Mouse (Mus musculus): Measurements from ENCODE around the gene Chd5.

Gene Chd5

DNA sequence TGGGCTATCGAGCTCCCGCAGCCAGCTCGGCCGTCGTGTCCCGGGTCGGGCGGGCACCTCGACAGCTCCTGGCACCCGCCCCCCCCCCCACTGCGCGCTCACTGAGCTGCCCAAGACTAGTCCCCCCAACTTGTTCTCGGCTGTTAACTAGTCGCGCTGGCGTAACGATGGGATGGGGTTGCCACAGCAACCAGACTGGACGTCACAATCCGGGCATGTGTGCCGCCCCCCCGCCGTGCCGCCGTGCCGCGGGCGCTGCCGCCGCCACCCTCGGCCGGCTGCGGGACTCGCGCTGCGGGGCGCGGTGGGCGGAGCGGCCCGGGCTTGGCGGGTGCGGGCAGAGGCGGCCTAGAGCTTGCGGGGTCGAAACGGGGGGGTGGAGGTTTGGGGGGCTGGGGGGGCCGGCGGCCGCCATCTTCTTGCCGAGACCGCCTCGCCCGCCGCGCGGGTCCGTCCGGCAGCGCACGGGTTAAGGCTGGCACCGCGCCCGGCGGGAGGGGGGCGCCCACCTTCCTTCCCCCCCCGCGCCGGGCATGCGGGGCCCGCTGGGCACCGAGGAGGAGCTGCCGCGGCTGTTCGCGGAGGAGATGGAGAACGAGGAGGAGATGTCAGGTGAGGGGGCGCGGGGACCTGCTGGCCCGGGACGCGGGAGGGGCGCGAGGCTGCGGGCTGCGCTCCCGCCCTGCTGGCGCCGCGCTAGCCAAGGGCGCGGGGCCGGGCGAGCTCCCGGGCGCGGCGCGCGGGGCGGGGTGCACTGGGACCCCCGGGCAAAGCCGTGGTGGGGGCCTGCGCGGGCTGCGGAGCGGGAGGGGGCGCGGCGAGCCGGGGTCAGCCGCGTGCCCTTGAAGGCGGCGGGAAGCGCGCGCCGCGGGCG lies at the start of gene Chd5:
Gene Chd5, plus strand, starts transcription at position 233 of the 874 bp plus-strand sequence.
- DNase-seq: peak; percentile 67

DNA sequence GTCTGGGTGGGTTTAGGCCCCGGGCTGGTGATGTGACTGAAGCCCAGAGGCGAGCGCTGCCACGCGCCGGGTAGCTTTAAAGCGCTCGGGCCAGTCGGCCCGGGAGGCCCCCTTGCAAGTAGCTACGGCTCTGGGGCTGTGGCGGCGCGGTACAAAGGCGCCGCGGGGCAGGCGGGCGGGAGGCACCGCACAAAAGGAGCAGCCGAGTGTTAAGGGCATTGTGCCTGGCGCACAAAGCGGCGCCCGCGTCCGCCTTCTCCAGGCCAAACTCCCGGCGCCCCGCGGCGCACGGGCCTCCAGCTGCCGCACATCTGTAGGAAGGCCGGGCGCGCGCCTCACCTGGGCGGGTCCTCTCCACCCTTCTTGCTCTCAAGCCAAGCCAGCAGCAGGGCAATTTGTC lies 48.1 kb upstream of the Chd5 start:
- no peak for DNase-seq

DNA sequence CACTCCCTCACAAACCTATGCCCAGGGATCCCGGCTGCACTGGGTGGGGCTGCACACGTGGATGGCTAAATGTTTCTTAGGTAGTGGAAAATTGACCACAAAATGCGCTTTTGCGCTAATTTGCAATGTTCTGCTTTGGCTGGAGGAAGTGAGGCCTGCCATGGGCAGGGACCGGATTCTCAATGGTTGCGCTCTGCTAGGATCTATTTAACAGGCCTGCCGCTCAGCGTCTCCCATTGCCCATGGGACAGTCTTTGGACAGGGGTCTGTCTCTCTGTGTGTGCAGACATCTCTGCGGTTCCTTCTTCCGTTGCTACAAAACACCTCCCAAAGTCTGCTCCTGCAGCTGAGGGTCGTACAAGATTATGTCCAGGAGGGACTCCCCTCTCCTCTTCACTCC lies 47.5 kb upstream of the Chd5 start:
- DNase-seq: no peak

DNA sequence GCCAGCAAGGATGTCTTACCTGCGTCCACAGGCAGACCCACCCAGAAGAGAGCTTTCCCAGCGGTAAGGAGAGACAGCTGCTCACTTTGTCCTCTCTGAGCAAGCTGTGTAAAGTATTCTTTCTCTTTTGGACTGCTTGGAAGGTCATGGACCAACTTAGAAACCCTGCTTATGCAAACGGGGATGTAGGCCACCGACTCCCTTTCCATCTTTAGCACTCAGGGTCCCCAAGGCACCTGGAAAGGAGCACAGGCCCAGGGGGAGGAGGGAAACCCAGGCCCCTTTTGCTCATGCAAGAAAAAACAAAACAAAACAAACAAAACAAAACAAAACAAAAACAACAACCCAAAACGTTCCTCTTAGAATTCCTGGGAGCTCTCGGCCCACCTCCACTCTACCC lies 46.9 kb upstream of the Chd5 start, which contains the start of gene Hes3:
Gene Hes3, minus strand, starts transcription at position 101 of the 400 bp plus-strand sequence.
- no peak for DNase-seq

DNA sequence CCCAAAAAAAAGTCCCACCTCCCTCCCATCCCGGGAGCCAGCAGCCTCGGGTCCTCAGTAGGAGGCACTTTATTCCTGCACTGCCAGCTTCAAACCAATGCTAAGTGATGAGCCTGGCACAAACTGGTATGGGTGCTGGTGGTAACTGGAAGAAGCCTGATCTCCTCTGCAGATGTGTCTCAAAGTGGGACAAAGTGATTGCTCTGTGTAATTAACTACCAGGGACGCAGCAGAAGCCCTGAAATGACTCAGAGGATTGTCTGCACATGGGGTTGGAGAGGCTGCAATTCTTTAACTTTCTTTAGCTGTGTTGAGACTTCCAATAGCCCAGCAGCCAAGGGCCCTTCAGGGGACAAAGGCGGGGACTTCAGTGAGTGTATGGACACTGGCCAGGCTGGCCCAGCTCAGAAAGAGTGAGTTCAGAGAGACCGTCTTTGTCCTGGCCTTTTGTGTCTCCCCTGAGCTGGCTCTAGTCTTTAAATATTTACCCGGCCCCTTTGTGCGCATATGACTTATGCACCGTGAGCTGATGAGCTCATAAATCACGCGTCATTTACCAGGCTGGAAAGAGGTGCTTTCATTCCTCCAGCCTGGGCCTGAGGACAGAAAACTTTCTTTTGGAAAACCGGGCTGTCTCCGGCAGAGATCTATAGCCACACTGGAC lies 46.2 kb upstream of the Chd5 start:
- no peak for DNase-seq

DNA sequence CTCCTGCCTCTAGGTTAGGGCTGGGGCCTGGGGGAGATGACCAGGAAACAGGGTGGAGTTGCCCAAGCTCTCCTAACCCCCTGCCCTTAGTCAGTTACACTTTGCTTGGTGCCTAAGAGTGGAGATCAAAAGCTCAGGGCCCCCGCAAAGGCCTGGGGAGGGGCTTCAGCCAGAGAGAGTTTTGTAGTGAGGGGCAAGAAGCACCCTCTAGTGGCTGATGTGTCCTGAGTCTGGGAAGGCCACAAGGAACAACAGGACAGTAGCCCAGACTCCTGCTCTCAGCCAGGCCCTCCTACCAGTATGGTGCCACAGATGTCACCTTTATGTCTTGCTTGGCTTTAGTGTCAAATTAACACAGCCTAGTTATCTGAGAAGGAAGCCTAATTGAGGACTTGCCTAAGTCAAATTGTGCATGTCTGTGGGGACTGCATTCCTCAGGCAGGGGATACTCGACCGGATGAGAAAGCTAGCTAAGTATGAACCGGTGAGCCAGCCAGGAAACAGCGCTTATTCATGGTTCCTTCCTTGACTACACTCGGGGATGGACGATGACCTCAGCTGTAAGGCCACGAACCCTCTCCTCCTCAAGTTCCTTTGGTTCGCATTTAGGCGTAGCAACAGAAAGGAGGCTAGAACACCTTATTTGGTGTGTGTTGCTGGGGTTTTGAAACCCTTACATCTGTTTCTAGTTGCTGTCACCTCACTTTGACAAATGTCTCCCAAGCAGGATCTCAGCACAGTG lies 44.1 kb upstream of the Chd5 start:
- peak; percentile 20 for DNase-seq

DNA sequence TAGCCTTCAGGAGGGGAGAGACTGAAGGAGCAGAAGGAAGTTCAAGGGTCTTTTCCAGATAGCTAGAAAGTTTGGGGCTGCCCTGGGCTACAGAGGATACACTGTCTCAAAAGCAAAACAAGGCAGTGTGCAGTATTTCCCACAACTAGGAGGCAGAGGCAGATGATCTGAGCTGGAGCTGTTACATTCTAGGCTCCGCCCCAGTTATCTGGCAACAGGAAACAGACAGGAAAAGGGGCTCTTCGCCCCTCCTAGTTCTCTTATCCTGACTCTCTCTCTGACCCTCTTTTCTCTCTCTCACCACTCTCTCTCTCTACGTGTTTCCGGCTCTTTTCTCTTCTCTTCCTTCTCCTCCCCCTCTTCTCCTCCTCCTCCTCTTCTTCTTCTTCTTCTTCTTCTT lies 42.5 kb upstream of the Chd5 start:
- no peak for DNase-seq

DNA sequence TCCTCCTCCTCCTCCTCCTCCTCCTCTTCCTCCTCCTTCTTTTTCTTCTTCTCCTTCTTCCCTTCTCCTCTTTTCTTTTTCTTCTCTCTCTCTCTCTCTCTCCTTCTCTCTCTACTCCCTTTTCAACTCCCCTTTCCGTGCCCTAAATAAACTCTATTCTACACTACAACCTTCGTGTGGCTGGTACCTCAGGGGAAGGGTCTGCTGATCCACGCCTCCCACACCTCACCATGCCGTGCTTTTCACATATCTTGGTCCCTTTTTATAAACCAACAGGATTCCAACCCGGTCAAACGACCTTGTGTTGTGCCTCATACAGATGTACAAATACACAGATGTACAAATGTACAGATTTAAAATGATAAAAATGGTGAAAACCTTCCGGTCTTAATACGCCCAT lies 42.1 kb upstream of the Chd5 start:
- DNase-seq: no peak

DNA sequence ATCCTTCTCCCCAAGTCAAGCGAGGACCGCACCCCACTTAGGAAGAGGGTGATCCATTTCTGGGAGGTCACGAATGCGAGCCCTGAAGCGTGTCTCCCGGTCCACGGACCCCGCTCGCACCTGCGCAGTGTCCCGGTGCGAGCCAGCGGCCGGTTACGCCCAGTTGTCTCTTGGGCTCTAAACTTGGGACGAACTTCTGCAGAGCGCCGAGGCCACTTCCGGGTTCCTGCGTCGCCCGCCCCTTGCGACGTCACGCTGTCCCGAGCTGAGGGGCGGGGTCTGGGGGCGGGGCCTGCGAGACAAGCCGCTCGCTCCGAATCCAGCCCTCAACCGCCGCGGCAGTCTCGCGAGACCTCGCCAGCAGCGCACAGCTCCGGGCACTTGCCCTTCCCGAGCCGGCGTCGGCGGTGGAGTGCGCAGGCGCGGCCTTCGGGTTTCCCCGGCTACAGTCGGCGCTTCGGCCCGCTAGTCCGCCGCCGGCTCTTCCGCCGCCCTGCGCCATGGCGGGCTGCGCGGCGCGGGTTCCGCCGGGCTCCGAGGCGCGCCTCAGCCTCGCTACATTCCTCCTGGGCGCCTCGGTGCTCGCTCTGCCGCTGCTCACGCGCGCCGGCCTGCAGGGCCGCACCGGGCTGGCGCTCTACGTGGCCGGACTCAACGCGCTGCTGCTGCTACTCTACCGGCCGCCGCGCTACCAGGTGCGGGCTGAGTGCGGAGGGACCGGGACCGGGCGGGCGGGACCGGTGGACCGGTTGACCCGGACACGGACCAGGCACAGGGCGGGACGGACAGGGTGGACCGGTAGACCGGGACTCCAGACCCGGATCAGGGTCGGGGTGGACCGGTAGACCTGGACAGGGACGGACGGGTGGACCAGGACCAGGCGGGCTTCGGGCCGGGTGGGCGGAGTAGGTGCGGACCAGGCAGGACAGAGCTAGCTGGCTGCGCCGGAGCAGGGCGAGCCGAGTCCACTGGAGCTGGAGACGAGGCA lies 41.3 kb upstream of the Chd5 start, which contains the start of gene Icmt:
Gene Icmt, plus strand, starts transcription at position 354 of the 988 bp plus-strand sequence.
- peak; percentile 99 for DNase-seq

DNA sequence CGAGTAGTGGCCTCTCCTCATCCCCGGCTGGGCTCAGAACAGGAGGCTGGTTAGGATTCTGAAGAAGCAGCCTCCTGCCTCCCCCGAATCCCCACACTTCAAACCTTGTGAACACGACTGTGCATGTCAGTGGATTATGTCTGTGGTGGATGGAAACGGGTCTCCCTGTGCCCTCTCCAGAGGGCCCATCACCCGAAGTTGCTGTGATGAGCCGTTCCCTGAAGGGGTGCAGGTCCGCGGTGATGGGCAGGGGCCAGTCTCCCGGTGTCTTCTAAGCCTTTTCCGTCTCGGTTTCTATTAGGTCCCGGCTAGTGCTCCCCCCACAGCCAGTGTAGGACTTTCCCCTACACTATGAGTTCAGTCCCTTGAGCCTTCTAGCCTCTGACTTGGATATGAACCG lies 39.6 kb upstream of the Chd5 start:
- no peak for DNase-seq

DNA sequence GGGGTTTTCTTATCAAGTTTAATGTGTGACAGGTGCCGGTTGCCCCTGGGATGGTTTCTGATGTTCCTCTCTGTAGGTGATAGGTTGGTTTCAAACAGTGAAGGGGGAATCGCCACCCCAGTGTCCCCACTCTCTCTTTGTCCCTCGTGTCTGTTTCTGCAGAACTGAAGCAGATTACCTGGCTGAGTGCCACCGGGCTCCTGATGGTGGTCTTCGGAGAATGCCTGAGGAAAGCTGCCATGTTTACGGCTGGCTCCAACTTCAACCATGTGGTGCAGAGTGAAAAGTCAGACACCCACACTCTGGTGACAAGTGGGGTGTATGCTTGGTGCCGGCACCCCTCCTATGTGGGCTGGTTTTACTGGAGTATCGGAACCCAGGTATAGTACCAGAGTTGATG lies 38.1 kb upstream of the Chd5 start:
- no peak for DNase-seq

DNA sequence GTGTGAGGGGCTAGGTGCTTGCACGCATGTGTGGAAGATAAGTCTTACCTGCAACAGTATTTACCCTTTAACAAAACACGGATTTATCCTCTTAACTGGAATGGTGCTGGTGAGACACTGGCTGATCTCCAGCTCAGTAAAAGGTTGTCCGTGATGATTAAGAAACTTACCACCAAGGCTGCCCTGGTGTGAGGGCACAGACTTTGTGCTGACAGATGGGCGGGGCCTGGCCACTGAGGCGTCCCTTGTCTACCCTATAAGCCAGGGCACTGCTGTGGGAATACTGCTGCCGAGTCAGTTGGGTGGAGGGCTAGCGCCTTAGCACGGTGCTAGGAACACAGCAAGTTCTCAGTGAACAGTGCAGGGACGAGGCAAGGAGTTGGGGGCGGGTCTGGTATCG lies 36.4 kb upstream of the Chd5 start:
- DNase-seq: no peak

DNA sequence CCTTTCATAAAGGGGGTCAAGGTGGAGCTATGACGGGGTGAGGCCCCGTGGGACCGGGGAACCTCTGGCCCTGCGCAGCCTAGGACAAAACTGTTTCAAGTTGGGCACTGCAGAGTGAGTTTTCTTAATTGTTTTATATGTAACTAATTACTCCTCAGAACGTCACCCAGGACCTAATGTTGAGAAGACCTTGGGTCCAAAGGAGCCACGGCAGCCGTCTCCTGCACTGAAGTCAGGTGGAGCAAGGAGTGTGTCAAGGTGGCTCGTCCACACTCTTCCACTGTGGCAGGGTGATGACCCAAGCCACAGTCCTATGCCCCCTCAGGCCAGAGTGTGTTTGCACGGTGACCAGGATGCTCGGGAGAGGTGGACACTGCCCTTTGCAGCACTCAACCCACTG lies 35.3 kb upstream of the Chd5 start:
- DNase-seq: no peak

DNA sequence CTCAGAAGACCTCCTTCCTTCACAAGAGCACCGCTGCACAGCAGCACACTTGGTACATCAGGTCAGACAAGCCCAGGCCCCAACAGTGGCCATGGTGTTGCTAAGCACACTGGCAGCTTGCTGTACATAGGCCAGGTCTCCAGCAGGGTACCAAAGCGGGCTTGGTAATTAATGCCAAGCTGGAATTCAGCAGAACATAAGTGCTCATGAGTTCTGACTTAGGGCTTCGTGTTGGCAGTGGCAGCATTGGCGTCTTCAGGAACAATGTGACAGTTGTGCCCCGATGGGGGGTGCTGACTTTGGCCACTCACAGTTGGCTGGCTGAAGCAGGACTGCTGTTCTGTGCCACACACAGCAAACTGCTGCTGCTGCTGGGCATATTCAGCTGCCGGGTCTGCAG lies 33.8 kb upstream of the Chd5 start:
- no peak for DNase-seq

DNA sequence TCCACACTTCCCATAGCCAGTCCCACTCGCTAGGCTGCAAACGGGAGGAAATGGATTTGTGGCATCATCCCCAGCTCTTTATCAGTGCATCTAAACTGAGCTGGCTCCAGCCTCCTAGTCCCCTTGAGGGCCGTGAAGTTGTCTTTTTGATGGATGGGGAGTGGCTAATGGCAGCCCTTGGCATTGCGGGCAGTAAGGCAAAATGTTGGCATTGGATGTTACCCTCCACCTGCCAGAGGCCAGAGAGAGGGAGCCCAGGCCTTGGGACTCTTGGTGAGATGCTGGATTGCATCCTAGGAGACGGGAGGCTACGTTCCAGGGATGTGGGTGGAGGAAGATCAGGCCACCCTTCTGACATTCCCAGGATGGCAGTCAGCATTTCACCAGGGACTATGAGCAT lies 32.5 kb upstream of the Chd5 start:
- no peak for DNase-seq

DNA sequence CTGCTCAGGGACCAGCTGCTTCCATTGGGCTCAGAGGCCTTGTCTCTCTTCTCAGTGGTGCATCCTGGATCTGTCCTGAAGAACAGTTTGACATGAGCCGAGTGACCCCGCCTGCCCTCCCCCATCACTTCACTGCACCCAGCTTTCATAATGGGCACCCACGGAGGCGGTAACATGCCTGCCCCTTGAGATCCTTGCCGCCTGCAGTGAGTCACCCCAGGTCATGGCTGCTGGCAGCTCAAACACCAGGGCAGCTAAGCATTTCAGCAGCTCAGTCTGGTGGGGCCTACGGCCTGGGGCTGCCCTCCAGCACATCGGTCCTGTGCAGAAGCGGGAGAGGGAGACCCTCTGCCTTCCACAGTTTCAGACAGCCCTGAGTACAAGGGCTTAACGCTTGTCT lies 30.9 kb upstream of the Chd5 start:
- DNase-seq: no peak

DNA sequence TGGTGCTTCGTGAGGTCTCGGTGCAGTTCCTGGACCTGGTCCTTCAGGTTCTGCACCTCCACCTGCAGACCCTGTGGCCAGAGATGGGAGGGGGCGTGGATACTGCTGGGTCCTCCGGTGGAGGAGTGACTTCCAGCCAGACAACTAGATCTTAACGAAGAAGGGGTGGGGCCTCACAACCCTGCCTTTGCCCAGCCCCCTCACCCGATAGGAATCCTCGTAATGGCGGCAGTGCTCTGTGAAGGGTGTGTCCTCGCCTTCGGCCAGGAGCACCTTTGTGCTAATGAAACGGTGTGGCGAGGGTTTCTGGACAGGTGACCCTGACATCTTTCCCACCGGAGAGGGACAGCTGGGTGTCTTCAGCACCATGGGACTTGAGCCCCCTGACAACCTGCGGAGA lies 26.3 kb upstream of the Chd5 start:
- no peak for DNase-seq

DNA sequence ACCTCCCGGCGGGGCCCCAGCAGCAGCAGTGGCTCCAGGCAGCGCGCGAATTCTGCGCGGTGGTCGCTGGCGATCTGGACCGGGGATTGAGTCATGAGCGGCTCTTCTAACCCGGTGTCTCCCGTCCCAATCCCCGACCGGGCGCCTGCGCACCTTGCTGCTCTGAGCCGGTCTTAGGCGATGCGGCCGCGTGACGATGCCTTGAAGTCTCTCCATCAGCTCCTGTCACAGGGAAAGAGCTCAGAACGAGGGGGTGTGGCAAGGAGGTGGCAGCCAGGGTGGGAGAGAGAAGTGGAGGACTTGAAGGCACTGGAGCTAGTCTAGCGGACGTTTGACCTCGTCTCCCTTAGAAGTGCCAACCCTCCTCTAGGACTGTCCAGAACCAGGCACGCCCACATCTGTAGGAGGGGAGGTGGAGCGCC lies 25.2 kb upstream of the Chd5 start:
- DNase-seq: no peak

DNA sequence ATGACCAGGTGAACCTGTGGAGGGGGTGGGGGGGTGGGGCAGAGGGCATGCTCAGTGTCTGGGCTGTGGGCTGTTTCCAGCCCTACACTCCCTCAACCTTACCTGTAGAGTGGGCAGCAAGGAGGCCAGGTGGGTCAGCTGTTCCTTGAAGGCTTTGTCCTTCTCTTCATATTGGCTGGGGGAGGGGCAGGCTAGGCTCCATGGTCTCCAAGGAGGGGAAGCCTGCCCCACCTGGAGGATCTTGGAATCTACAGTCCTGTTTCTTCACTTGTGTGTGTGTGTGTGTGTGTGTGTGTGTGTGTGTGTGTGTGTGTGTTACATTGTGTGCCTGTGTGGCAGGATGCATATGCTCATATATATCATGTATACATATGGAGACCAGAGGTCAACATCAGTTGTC lies 24.5 kb upstream of the Chd5 start:
- DNase-seq: no peak

DNA sequence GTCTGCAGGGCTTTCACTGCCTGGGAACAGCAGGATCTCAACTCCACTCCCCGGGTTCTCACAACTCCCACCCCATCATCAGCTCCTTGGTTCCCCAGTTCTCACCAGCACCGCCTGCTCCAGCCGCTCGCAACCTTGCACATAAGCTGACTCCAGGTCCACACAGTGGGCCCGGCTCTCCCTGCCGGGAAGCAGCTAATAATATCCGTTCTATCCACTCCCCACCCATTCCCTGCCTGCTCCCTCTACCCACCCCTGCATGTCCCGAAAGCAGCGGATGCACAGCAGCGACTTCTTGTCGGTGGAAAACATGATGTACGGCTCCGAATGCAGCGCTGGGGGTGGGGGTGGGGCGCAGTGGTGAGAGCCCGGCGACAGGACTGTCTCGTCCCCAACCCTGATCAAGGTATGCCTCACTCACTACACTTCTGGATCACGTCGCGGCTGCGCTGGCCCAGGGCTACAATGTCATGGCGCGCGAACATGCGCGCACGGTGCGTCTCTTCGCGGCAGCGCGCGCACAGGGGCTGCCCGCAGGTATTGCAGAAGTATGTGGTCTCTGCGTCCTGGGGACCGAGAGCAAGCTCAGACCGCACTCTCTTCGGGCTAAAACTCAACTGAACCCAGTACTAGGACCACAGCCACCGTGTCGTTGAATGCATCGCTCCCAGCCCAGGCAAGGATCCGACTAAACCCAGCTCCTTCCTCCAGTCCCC lies 22.8 kb upstream of the Chd5 start:
- no peak for DNase-seq

DNA sequence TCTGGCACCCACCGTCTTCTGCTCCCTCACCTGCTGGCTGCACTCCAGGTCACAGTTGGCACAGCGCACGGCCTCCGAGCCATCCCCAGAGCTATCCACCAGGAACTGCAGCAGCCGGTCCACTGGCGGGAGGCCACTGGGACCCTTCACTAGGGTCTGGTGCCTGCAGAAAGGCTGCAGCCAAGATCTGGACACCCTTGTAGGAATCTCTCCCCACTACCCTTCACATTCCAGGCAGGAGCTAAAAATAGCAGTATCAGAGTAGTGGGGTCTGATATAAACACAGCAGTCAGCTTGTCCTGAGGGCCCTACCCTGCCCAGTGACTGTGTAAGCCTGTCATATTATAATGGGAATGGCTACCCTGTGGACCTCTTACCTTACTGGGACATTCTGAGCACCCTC lies 20.8 kb upstream of the Chd5 start:
- no peak for DNase-seq
